Mouse (Mus musculus) limb, embryonic 13.5 days (tissue): Measurements from ENCODE around the gene Il31. TPM values are rescaled to one million over a fixed set of nuclear protein-coding genes. Genes with fewer than 3 reads are reported as not detected.

Experiments
- ATAC-seq: fragments of 200-750 bp; cut with Nextera tagmentation; 2 replicates; pipeline ENCODE4 v1.8.0; 2017; ENCODE audit warnings: low read depth, moderate number of reproducible peaks, moderate TSS enrichment; ENCODE audit not compliant: low FRiP score
- H3K27ac ChIP-seq: fragments of 300-500 bp; sonication (generic); 2 replicates; pipeline ENCODE4 v1.5.1; 2015; ENCODE audit warnings: inconsistent platforms, mild to moderate bottlenecking, moderate library complexity
- H3K27me3 ChIP-seq: fragments of 300-500 bp; sonication (generic); 2 replicates; pipeline ENCODE4 v1.6.1; 2015; ENCODE audit warnings: mild to moderate bottlenecking, inconsistent platforms
- H3K36me3 ChIP-seq: fragments of 300-500 bp; sonication (generic); 2 replicates; pipeline ENCODE4 v1.6.1; 2015; ENCODE audit warnings: inconsistent platforms, mild to moderate bottlenecking, moderate library complexity
- H3K4me1 ChIP-seq: fragments of 300-500 bp; sonication (generic); 2 replicates; pipeline ENCODE4 v1.6.1; 2015; ENCODE audit warnings: inconsistent platforms
- H3K4me2 ChIP-seq: fragments of 300-500 bp; sonication (generic); replicated peaks from 2 replicates; pipeline ENCODE4 v1.6.1; 2015; ENCODE audit warnings: inconsistent platforms, mild to moderate bottlenecking, moderate library complexity
- H3K4me3 ChIP-seq: fragments of 300-500 bp; sonication (generic); 2 replicates; pipeline ENCODE4 v1.5.1; 2015; ENCODE audit warnings: moderate library complexity, mild to moderate bottlenecking, inconsistent platforms
- H3K9ac ChIP-seq: fragments of 300-500 bp; sonication (generic); 2 replicates; pipeline ENCODE4 v1.6.1; 2015; ENCODE audit warnings: mild to moderate bottlenecking, inconsistent platforms
- H3K9me3 ChIP-seq: fragments of 300-500 bp; sonication (generic); 2 replicates; pipeline ENCODE4 v1.6.1; 2016; ENCODE audit warnings: inconsistent platforms
- WGBS: fragments of 180-500 bp; shearing (Covaris S2); methylation state at CpG from one replicate; pipeline ENCODE4 v1.1.7; 2015; 5-methylcytosine and 5-hydroxymethylcytosine counted together
- polyA plus RNA-seq: library from polyadenylated mRNA; unstranded; fragments of >200 nt; fragmentation: Nextera tagmentation; extraction: Ambion mirVana; gene quantifications from 2 replicates; pipeline ENCODE4 v1.2.1, GENCODE M21; 2015

Il31 gene
- polyA plus RNA-seq = not detected in 2 replicates

GRCm38 (mm10) chr5:123489112-123489785 lies at the start of gene Il31, which contains the start of gene Lrrc43:
Gene Il31 (minus strand): TSS chr5:123489489.
Gene Lrrc43 (plus strand): TSS chr5:123489305.
- H3K9me3 ChIP-seq = no peaks in the 10 kb centered on the region
- WGBS = 10% methylated on average over 21 of the region's 25 CpGs
- H3K36me3 ChIP-seq = no peaks in the 10 kb centered on the region
- ATAC-seq = no peak
- peaks cover 12% of the 10 kb centered on the region; the same call in 1 of the 2 replicates for H3K4me1 ChIP-seq
- H3K4me2 ChIP-seq = peak within 1 kb of the TSS; percentile 55
- no peaks in the 10 kb centered on the region for H3K27me3 ChIP-seq
- 0 out of 2 replicates have a peak within 1 kb of the TSS, but pooled peaks have one; percentile 31 for H3K9ac ChIP-seq
- no peak within 1 kb of the TSS for H3K27ac ChIP-seq
- H3K4me3 ChIP-seq = 0 out of 2 replicates have a peak within 1 kb of the TSS, but pooled peaks have one; percentile 2

DNA sequence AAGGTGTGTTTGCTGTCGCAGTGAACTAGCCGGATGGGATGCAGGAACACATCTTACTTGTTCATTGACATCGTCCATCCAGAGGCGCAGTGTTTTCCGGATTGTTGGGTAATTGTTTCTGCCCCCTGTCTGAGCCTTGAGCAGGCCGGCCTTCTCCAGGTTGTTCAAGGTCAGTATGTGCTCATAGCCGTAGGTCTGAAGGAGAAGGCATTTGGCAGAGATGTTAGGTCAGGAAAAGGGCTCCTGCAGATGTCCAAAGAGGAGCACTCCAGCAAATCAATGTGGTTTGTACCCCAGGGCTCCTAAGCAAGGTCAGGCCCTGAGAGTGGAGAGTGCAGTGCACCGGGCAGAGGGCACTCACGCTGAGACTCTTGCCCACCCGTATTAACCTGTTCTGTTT lies 44.5 kb upstream of the Il31 start:
- H3K4me2 ChIP-seq = no peak overlapping the region
- WGBS = 93% methylated on average over 10 of the region's 10 CpGs
- no peak for ATAC-seq
- H3K36me3 ChIP-seq = peaks cover 87% of the 10 kb centered on the region
- no peaks in the 10 kb centered on the region for H3K27me3 ChIP-seq
- no peaks in the 10 kb centered on the region for H3K4me1 ChIP-seq
- H3K4me3 ChIP-seq = no peak overlapping the region
- H3K9ac ChIP-seq = no peak overlapping the region
- no peak overlapping the region for H3K27ac ChIP-seq
- no peaks in the 10 kb centered on the region for H3K9me3 ChIP-seq

GRCm38 (mm10) chr5:123530056-123530455 lies 40.8 kb upstream of the Il31 start:
- no peak for ATAC-seq
- WGBS = 88% methylated on average over 8 of the region's 8 CpGs
- Histone ChIP-seq H3K4me2 (no peak overlapping the region), H3K27me3 (no peaks in the 10 kb centered on the region), H3K9me3 (no peaks in the 10 kb centered on the region), H3K36me3 (peaks cover 73% of the 10 kb centered on the region), H3K4me3 (no peak overlapping the region), H3K27ac (no peak overlapping the region), H3K4me1 (no peaks in the 10 kb centered on the region), H3K9ac (no peak overlapping the region)

DNA sequence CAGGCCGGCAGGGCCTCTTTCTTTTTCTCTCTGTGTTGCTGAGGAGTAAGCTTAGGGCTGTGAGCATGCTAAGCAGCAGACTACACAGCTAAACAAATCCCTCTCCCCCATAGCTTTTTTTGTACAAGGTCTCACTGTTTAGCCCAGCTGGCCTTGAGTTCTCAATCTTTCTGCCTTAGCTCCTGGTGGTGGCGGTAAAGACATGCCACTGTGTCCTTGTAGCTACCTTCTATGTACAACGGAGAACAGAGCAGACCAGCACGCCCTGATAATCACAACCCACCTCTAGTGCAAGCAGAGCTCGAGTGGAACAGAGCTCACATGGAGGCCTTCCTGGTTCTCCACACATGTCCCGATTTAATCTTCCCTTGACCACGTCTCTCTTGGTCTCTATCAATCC lies 39.4 kb upstream of the Il31 start:
- Histone ChIP-seq H3K9ac (no peak overlapping the region), H3K27me3 (no peaks in the 10 kb centered on the region), H3K4me3 (no peak overlapping the region), H3K4me1 (peaks cover 5% of the 10 kb centered on the region), H3K4me2 (no peak overlapping the region), H3K27ac (no peak overlapping the region), H3K9me3 (no peaks in the 10 kb centered on the region), H3K36me3 (peaks cover 61% of the 10 kb centered on the region)
- ATAC-seq = no peak
- WGBS = 83% methylated on average over 7 of the region's 7 CpGs

DNA sequence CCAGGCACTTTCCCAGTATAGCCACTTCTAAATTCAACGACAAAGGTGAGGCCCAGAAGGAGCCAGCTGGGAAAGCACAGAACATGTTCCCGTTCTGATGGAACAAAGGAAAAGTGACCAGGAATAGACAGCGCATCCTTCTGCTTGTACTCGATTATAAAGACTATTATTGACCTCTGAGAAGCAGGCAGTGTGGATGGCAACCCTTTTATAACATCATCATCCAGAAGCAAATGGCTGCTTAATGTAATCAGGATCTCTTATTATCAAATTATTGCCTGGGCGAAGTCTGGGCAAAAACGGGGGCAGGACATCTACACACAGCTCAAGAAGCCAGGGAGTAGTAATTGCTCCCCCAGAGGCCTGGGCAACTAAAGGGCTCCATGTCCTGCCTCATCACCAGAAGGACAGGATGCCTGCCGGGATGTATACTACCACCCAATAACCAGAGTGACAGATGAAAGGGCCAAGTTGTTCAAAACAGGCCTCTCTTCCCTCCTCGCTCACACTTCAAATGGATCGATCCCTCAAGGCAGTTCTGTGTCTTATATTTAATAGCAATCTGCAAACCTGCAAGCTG lies 36.7 kb upstream of the Il31 start:
- Histone ChIP-seq H3K4me1 (peaks cover 28% of the 10 kb centered on the region), H3K9me3 (no peaks in the 10 kb centered on the region), H3K27me3 (no peaks in the 10 kb centered on the region), H3K9ac (no peak overlapping the region), H3K4me3 (no peak overlapping the region), H3K27ac (no peak overlapping the region), H3K36me3 (peaks cover 35% of the 10 kb centered on the region), H3K4me2 (no peak overlapping the region)
- ATAC-seq = no peak
- WGBS = 88% methylated on average over 9 of the region's 9 CpGs

GRCm38 (mm10) chr5:123525281-123525680 lies 36.0 kb upstream of the Il31 start, which contains the start of gene Gm49027:
Gene Gm49027 (minus strand): TSS chr5:123525488.
- ATAC-seq = no peak
- peaks cover 32% of the 10 kb centered on the region for H3K4me1 ChIP-seq
- peaks cover 27% of the 10 kb centered on the region for H3K36me3 ChIP-seq
- H3K9ac ChIP-seq = no peak within 1 kb of the TSS
- H3K9me3 ChIP-seq = no peaks in the 10 kb centered on the region
- WGBS = 81% methylated on average over 7 of the region's 7 CpGs
- H3K4me2 ChIP-seq = peak within 1 kb of the TSS; percentile 96
- H3K27me3 ChIP-seq = no peaks in the 10 kb centered on the region
- H3K4me3 ChIP-seq = peak within 1 kb of the TSS; percentile 87
- H3K27ac ChIP-seq = no peak within 1 kb of the TSS

DNA sequence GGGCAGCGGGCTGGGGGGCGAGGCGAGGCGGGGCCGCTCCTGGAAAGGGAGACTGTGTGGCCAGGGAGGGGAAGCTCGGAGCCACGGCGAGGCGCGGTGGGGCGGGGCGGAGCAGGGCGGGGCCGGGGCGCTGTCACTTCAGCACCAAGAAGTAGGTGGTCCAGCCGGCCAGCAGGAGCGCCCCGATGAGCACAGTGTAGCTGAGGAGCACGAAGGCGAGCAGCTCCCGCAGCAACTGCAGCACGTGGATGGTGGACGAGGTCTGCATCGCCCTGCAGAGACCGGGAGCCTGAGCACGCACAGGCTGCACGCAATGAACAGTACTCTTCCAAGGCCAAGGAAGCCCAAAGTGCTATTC lies 35.1 kb upstream of the Il31 start:
- peak overlapping the region; percentile 82; the same call in 1 of the 2 replicates for H3K9ac ChIP-seq
- H3K36me3 ChIP-seq = peaks cover 24% of the 10 kb centered on the region
- peak; percentile 97 for ATAC-seq
- no peaks in the 10 kb centered on the region for H3K27me3 ChIP-seq
- no peak overlapping the region for H3K27ac ChIP-seq
- H3K4me1 ChIP-seq = peaks cover 36% of the 10 kb centered on the region
- WGBS = under 1% methylated on average over 25 of the region's 27 CpGs
- H3K4me3 ChIP-seq = peak overlapping the region; percentile 87
- peak overlapping the region; percentile 96 for H3K4me2 ChIP-seq
- no peaks in the 10 kb centered on the region for H3K9me3 ChIP-seq

DNA sequence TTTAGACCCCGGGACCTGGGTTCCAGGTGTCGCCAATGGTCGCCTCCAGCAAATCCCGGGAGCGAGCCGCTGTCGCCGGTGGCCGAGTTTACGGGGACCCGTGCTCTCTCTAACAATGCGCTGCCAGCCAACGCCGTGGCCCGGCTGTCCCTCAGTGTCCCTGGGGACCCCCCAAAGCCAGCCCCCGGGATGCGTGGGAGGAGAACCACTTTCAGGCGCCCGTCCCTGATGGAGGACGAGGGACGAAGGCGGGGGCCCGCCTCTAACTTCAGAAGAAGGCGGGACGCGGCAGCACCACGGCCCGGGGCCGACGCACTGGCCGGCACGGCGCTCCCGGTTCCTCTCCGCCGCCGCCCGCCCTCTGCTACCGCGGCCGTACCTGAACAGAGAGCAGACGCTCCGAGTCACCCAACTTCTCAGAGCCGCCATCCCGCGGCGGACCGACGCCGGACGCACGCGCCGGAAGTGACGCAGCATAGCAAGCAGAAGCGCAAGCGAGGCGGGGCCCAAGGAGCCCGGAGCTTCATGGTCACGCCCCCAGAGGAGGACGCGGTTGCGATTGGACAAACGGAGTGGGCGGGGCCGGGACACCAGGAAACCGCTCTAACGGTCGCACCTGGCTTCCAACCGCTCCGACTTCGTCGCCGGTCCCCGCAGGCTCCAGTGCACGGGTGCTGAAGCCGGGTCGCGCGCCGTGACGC lies 34.6 kb upstream of the Il31 start, which contains the start of gene Diablo:
Gene Diablo, minus strand, starts transcription at position 485 of the 701 bp plus-strand sequence.
- H3K4me3 ChIP-seq = peak within 1 kb of the TSS; percentile 87
- ATAC-seq = peak; percentile 98
- H3K4me2 ChIP-seq = peak within 1 kb of the TSS; percentile 96
- H3K27ac ChIP-seq = no peak within 1 kb of the TSS
- under 1% methylated on average over 76 of the region's 82 CpGs for WGBS
- H3K9ac ChIP-seq = peak within 1 kb of the TSS; percentile 82
- H3K4me1 ChIP-seq = peaks cover 36% of the 10 kb centered on the region
- no peaks in the 10 kb centered on the region for H3K27me3 ChIP-seq
- no peaks in the 10 kb centered on the region for H3K9me3 ChIP-seq
- peaks cover 23% of the 10 kb centered on the region for H3K36me3 ChIP-seq

GRCm38 (mm10) chr5:123522166-123522565 lies 32.9 kb upstream of the Il31 start:
- Histone ChIP-seq H3K9me3 (no peaks in the 10 kb centered on the region), H3K36me3 (peaks cover 26% of the 10 kb centered on the region), H3K9ac (peak overlapping the region; percentile 82; the same call in 1 of the 2 replicates), H3K4me3 (no peak overlapping the region), H3K4me1 (peaks cover 36% of the 10 kb centered on the region), H3K27ac (no peak overlapping the region), H3K27me3 (no peaks in the 10 kb centered on the region), H3K4me2 (no peak overlapping the region; the same call in 1 of the 2 replicates)
- no peak for ATAC-seq
- 75% methylated on average over 1 of the region's 1 CpGs for WGBS

DNA sequence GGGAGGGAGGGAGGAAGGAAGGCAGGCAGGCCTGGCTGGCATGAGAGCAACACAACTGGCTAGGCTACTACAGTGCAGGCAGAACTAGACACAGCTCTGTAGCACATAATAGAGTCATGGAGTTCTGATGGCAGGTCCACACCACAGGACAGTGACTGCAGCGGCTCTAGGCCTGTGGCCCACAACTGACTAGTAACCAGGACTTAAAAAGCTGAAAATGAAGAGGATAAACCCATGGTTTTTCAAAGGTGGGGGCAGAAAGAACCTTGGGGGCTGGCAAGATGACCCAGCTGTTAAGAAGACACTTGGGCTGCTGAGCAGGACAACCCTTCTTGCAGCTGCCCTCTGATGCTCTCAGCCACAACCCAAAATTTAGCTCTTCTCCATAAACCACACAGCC lies 32.3 kb upstream of the Il31 start:
- Histone ChIP-seq H3K27ac (no peak overlapping the region), H3K9ac (no peak overlapping the region), H3K9me3 (no peaks in the 10 kb centered on the region), H3K36me3 (peaks cover 31% of the 10 kb centered on the region), H3K27me3 (no peaks in the 10 kb centered on the region), H3K4me3 (no peak overlapping the region), H3K4me1 (peaks cover 36% of the 10 kb centered on the region), H3K4me2 (no peak overlapping the region)
- 89% methylated on average over 1 of the region's 1 CpGs for WGBS
- ATAC-seq = no peak

DNA sequence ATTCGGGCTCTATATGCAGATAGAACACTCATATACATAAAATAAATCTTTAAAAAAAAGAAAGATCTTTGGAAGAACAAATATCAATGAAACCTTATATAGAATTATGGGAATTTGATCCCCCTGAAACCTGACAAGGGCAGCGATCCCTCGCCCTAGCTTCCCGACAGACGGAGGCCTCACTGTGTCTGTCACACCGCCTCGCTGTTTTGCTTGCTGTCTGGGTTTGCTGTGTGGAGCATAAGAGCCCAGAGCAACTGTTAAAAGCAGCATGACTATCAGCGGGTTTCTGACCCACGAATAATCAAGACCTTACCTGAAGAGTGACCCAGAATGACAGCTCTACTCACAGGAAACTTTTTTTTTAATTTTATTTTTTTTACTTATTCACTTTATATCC lies 31.4 kb upstream of the Il31 start:
- Histone ChIP-seq H3K4me3 (no peak overlapping the region), H3K4me2 (no peak overlapping the region), H3K4me1 (peaks cover 36% of the 10 kb centered on the region), H3K9ac (no peak overlapping the region), H3K9me3 (no peaks in the 10 kb centered on the region), H3K36me3 (peaks cover 41% of the 10 kb centered on the region), H3K27ac (no peak overlapping the region), H3K27me3 (no peaks in the 10 kb centered on the region)
- ATAC-seq = no peak
- WGBS = 74% methylated on average over 9 of the region's 9 CpGs

GRCm38 (mm10) chr5:123514871-123515270 lies 25.6 kb upstream of the Il31 start:
- H3K4me3 ChIP-seq = no peak overlapping the region
- peaks cover 5% of the 10 kb centered on the region; the same call in 1 of the 2 replicates for H3K27me3 ChIP-seq
- H3K36me3 ChIP-seq = peaks cover 85% of the 10 kb centered on the region
- no peaks in the 10 kb centered on the region for H3K9me3 ChIP-seq
- 89% methylated on average over 5 of the region's 5 CpGs for WGBS
- no peak overlapping the region for H3K9ac ChIP-seq
- H3K27ac ChIP-seq = no peak overlapping the region
- peaks cover 2% of the 10 kb centered on the region for H3K4me1 ChIP-seq
- H3K4me2 ChIP-seq = no peak overlapping the region
- no peak for ATAC-seq
